Mouse (Mus musculus): ENCODE data around the gene Cntnap2.

Gene Cntnap2

GRCm38 (mm10) chr6:45345396-45345795 is 286.2 kb downstream of the Cntnap2 start:
- no peak for DNase-seq

GRCm38 (mm10) chr6:45345953-45346352 is 286.8 kb downstream of the Cntnap2 start:
- no peak for DNase-seq

- DNase-seq = no peak
Observed at GRCm38 (mm10) chr6:45366442-45366841, 307.3 kb downstream of the Cntnap2 start.

- no peak for DNase-seq
Observed at GRCm38 (mm10) chr6:45381126-45381525, 322.0 kb downstream of the Cntnap2 start.

- no peak for DNase-seq
Observed at GRCm38 (mm10) chr6:45389034-45389433, 329.9 kb downstream of the Cntnap2 start.

- no peak for DNase-seq
Observed at GRCm38 (mm10) chr6:45413629-45414028, 354.5 kb downstream of the Cntnap2 start.

- no peak for DNase-seq
Observed at GRCm38 (mm10) chr6:45455424-45455823, 396.3 kb downstream of the Cntnap2 start.

- DNase-seq = no peak
Observed at GRCm38 (mm10) chr6:45518221-45518620, 459.1 kb downstream of the Cntnap2 start.

- DNase-seq = no peak
Observed at GRCm38 (mm10) chr6:45536999-45537398, 477.8 kb downstream of the Cntnap2 start.

GRCm38 (mm10) chr6:45544319-45544875 is 485.2 kb downstream of the Cntnap2 start:
- DNase-seq = no peak

- no peak for DNase-seq
Observed at GRCm38 (mm10) chr6:45559724-45560123, 500.6 kb downstream of the Cntnap2 start.

GRCm38 (mm10) chr6:45584467-45585094 is 525.4 kb downstream of the Cntnap2 start:
- no peak for DNase-seq

- no peak for DNase-seq
Observed at GRCm38 (mm10) chr6:45589084-45589483, 529.9 kb downstream of the Cntnap2 start.

GRCm38 (mm10) chr6:45647017-45647416 is 587.9 kb downstream of the Cntnap2 start:
- DNase-seq = no peak

GRCm38 (mm10) chr6:45648419-45648818 is 589.3 kb downstream of the Cntnap2 start:
- no peak for DNase-seq

- no peak for DNase-seq
Observed at GRCm38 (mm10) chr6:45700287-45700686, 641.1 kb downstream of the Cntnap2 start.

- DNase-seq = no peak
Observed at GRCm38 (mm10) chr6:45791612-45792011, 732.5 kb downstream of the Cntnap2 start.

GRCm38 (mm10) chr6:45841626-45842341 is 782.6 kb downstream of the Cntnap2 start:
- DNase-seq = no peak

- no peak for DNase-seq
Observed at GRCm38 (mm10) chr6:45843736-45844135, 784.6 kb downstream of the Cntnap2 start.

- DNase-seq = no peak
Observed at GRCm38 (mm10) chr6:45871409-45871992, 812.3 kb downstream of the Cntnap2 start.

- no peak for DNase-seq
Observed at GRCm38 (mm10) chr6:45885486-45885885, 826.3 kb downstream of the Cntnap2 start.

- DNase-seq = no peak
Observed at GRCm38 (mm10) chr6:45887901-45888300, 828.7 kb downstream of the Cntnap2 start.

GRCm38 (mm10) chr6:45938263-45938662 is 879.1 kb downstream of the Cntnap2 start:
- DNase-seq = no peak

- DNase-seq = no peak
Observed at GRCm38 (mm10) chr6:45938775-45939174, 879.6 kb downstream of the Cntnap2 start.
